Mouse (Mus musculus) activated CD4-positive, CD25-positive, alpha-beta regulatory T cell, adult 9 weeks (primary cell): ENCODE measurements around the gene Pm20d2. TPM values are rescaled to one million over a fixed set of nuclear protein-coding genes. Genes with fewer than 3 reads are reported as not detected.

Experiments
- polyA plus RNA-seq: library from polyadenylated mRNA; unstranded; fragments of 100-300 nt; shearing (Covaris generic); gene quantifications from one replicate; pipeline ENCODE4 v1.2.1, GENCODE M21; 2017

Pm20d2 gene
- not detected for polyA plus RNA-seq

DNA sequence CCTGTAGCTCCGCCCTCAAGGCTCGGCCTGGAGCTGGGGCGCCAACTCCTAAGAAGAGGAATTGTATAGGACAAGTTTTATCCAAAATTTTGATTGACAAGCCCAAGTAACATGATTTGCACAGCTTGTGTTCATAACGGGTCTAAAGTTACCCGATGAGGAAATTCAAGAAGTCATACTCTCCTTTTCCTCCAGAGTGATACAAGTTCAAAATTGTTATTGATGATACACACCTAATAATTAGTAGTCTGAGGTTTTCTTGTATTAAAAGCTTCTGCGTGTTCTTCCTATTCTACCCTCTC lies at the start of gene Pm20d2:
Gene Pm20d2, minus strand, starts transcription at position 3 of the 302 bp plus-strand sequence.

DNA sequence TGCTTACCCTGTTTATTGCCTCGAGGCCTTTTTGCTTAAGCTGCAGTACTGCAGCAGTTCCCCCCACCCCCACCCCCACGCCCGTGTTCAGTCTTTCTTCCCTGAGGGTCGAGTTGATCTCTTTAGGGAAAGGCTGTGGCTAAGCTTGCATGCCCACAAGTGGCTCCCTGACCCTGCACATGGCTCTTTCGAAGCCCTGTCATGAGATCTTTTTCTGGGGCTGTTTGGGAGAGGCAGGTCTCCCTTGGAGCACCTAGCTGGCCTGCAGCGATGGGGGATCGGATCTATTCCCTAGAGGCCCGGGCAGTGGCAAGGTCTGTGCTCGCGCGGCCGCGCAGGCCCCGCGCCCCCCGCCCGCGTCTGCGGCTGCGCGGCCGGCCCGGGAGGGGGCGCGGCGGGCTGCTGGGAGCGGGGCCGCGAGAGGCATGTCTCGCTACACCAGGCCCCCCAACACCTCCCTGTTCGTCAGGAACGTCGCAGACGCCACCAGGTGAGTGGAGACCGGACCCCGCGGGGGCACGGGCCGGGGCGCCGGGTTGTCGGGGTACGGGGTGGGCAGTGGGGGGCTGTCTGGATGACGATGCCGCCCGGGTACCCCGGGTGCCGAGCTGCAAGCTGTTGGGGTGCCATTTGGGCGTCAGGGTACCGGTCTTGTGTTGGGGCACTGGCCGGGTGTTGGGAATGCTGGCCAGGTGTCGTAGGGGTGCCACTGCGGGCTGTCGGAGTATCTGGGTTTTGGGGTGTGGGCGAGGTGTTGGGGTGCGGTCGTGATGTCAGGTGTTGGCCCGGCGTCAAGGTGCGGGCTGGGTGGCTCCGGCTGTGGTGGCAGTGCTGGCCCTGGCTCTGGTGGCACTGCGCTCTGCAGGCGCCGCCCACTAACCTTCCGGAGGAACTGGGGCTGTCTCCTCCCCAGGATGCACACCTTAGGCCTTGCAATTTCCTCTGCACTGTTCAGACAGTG lies 19.6 kb upstream of the Pm20d2 start, which contains the start of gene Srsf12:
Gene Srsf12, plus strand, starts transcription at position 111 of the 961 bp plus-strand sequence.

DNA sequence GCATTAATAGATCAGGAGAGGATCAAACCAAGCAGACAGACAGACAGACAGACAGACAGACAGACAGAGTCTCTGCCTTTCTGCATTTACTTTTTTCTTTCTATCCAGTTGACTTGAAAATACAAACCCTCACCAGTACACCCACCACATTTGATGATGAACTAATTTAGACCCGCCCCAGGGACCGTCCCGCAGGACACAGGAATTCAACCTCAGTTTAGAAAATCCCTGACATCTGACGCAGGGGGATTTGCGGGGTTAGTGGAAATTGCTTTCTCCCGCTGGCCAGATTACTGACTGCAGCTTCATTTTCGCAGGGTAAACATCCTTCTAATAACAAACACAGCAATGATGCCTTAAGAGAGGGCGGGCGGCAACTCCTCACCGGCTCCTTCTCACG lies 57.3 kb downstream of the Pm20d2 start, which contains the start of gene Gabrr1:
Gene Gabrr1, plus strand, starts transcription at position 301 of the 400 bp plus-strand sequence.

Other genes with a start within 250 kb of the Pm20d2 start
- gene Ankrd6, start 238.9 kb downstream of the Pm20d2 start, polyA plus RNA-seq = 4.2 TPM
- 13.7 TPM for gene Rragd, start 206.7 kb downstream of the Pm20d2 start, polyA plus RNA-seq
- 60.6 TPM for gene Ube2j1, start 158.3 kb downstream of the Pm20d2 start, polyA plus RNA-seq
- 18.2 TPM for gene Gabrr2, start 126.7 kb downstream of the Pm20d2 start, polyA plus RNA-seq
- gene Gabrr1, start 57.2 kb downstream of the Pm20d2 start, polyA plus RNA-seq = not detected
- 2.3 TPM for gene Srsf12, start 19.3 kb upstream of the Pm20d2 start, polyA plus RNA-seq
- 77.6 TPM for gene Pnrc1, start 100.4 kb upstream of the Pm20d2 start, polyA plus RNA-seq
- gene Rngtt, start 120.6 kb upstream of the Pm20d2 start, polyA plus RNA-seq = 65.8 TPM